Mouse (Mus musculus) heart, adult 2 months (tissue): ENCODE results near the gene Zfp971.
"Not testable (repeated sequence)": the region's sequence is repeated elsewhere in the genome, so short reads cannot be mapped to it uniquely, and the experiment has no call there.

Source experiments
- CTCF ChIP-seq: fragments of 200-600 bp; IDR thresholded peaks from 2 replicates; pipeline ENCODE4 v1.8.1; 2022; ENCODE audit warnings: antibody characterized with exemption, mild to moderate bottlenecking, moderate library complexity
- POLR2A ChIP-seq: fragments of 200-500 bp; IDR thresholded peaks from 2 replicates; pipeline ENCODE4 v1.6.1; 2011; ENCODE audit warnings: mild to moderate bottlenecking, low read depth, low read length, control low read depth; ENCODE audit not compliant: insufficient read depth

DNA sequence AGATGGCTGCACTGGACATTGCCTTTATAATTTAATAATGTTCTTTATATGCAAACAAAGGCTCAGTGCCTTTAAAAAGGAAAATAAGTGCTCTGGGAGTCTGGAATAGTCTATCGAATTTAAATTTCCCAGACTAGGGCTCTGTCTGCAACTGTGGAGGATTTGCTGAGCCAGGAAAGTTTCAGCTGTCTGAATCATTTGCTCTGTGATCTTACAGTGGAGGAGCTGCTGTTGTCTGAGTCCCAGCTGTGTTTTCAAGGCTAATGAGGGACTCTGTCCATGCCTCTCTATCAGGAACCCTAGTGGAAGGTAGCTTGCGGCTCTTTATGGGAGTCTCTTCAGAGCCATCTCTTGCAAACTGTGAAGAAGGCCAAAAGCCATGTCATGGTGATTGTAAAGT, 777 bp downstream of the Zfp971 start:
- not testable (repeated sequence) for TF ChIP-seq CTCF, POLR2A
